Mouse (Mus musculus) lung, embryonic 15.5 days (tissue): ENCODE measurements around the gene Phactr2. TPM values are rescaled to one million over a fixed set of nuclear protein-coding genes. Genes with fewer than 3 reads are reported as not detected.

Experiments used
- ATAC-seq: fragments of 200-750 bp; cut with Nextera tagmentation; 2 replicates; pipeline ENCODE4 v1.8.0; 2017; ENCODE audit warnings: moderate number of reproducible peaks, borderline replicate concordance; ENCODE audit not compliant: low FRiP score, low TSS enrichment; ENCODE audit errors: extremely low read depth
- H3K27ac ChIP-seq: fragments of 300-500 bp; sonication (generic); 2 replicates; pipeline ENCODE4 v1.5.1; 2015; ENCODE audit warnings: moderate library complexity, mild to moderate bottlenecking, inconsistent platforms
- H3K27me3 ChIP-seq: fragments of 300-500 bp; sonication (generic); 2 replicates; pipeline ENCODE4 v1.6.1; 2015; ENCODE audit warnings: inconsistent platforms
- H3K36me3 ChIP-seq: fragments of 300-500 bp; sonication (generic); 2 replicates; pipeline ENCODE4 v1.6.1; 2015; ENCODE audit warnings: inconsistent platforms
- H3K4me1 ChIP-seq: fragments of 300-500 bp; sonication (generic); 2 replicates; pipeline ENCODE4 v1.6.1; 2015; ENCODE audit warnings: inconsistent platforms
- H3K4me2 ChIP-seq: fragments of 300-500 bp; sonication (generic); 2 replicates; pipeline ENCODE4 v1.6.1; 2015; ENCODE audit warnings: inconsistent platforms, mild to moderate bottlenecking, moderate library complexity
- H3K4me3 ChIP-seq: fragments of 300-500 bp; sonication (generic); 2 replicates; pipeline ENCODE4 v1.5.1; 2015; ENCODE audit warnings: mild to moderate bottlenecking, inconsistent platforms
- H3K9ac ChIP-seq: fragments of 300-500 bp; sonication (generic); 2 replicates; pipeline ENCODE4 v1.6.1; 2015; ENCODE audit warnings: inconsistent platforms
- H3K9me3 ChIP-seq: fragments of 300-500 bp; sonication (generic); 2 replicates; pipeline ENCODE4 v1.6.1; 2016; ENCODE audit warnings: inconsistent platforms
- WGBS: fragments of 180-500 bp; shearing (Covaris S2); methylation state at CpG from one replicate; pipeline ENCODE4 v1.1.7; 2015; 5-methylcytosine and 5-hydroxymethylcytosine counted together
- polyA plus RNA-seq: library from polyadenylated mRNA; unstranded; fragments of >200 nt; fragmentation: Nextera tagmentation; extraction: Ambion mirVana; gene quantifications from 2 replicates; pipeline ENCODE4 v1.2.1, GENCODE M21; 2015

The Phactr2 gene
- polyA plus RNA-seq, 1 experiment from 2014 or later: 33.7 TPM

GRCm38 (mm10) chr10:13446791-13447249 is 27.4 kb downstream of the Phactr2 start:
- no peak overlapping the region for H3K4me3 ChIP-seq
- H3K9me3 ChIP-seq: no peaks in the 10 kb centered on the region
- H3K9ac ChIP-seq: no peak overlapping the region
- H3K4me1 ChIP-seq: peaks cover 11% of the 10 kb centered on the region
- H3K4me2 ChIP-seq: no peak overlapping the region
- WGBS: 16% methylated on average over 3 of the region's 3 CpGs
- ATAC-seq: peak; percentile 75; the same call in 1 of the 2 replicates
- peak overlapping the region; percentile 53; the same call in 1 of the 2 replicates for H3K27ac ChIP-seq
- no peaks in the 10 kb centered on the region for H3K27me3 ChIP-seq
- no peaks in the 10 kb centered on the region for H3K36me3 ChIP-seq

- no peak overlapping the region for H3K9ac ChIP-seq
- H3K9me3 ChIP-seq: no peaks in the 10 kb centered on the region
- 75% methylated on average over 5 of the region's 5 CpGs for WGBS
- H3K4me3 ChIP-seq: no peak overlapping the region
- no peak overlapping the region for H3K4me2 ChIP-seq
- H3K4me1 ChIP-seq: peaks cover 11% of the 10 kb centered on the region
- ATAC-seq: no peak
- H3K27me3 ChIP-seq: no peaks in the 10 kb centered on the region
- no peaks in the 10 kb centered on the region for H3K36me3 ChIP-seq
- no peak overlapping the region for H3K27ac ChIP-seq
These were observed 30.0 kb downstream of the Phactr2 start for GRCm38 (mm10) chr10:13444257-13444656.

DNA sequence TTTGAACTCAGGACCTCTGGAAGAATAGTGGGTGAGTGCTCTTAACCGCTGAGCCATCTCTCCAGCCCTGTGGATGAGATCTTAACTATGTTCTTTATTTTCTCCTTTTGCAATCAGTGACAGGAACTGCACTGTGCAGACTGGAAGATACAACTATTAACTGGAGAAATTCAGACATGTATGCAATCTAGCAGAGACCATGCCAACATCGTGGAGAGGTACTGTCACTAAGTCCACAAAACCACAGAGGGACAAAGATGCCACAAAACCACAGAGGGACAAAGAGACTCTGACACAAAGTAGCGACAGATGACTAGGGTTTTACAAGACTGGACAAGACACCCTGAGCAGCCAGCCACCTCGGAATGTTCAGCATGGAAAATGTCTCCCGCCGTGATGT is 30.6 kb downstream of the Phactr2 start:
- Histone ChIP-seq H3K9me3 (no peaks in the 10 kb centered on the region), H3K27ac (no peak overlapping the region), H3K4me2 (no peak overlapping the region), H3K4me1 (peaks cover 11% of the 10 kb centered on the region), H3K27me3 (no peaks in the 10 kb centered on the region), H3K9ac (no peak overlapping the region), H3K4me3 (no peak overlapping the region), H3K36me3 (no peaks in the 10 kb centered on the region)
- WGBS: 71% methylated on average over 6 of the region's 6 CpGs
- no peak for ATAC-seq

GRCm38 (mm10) chr10:13440292-13440691 is 33.9 kb downstream of the Phactr2 start:
- Histone ChIP-seq H3K4me3 (no peak overlapping the region), H3K36me3 (no peaks in the 10 kb centered on the region), H3K27ac (no peak overlapping the region), H3K9ac (no peak overlapping the region), H3K9me3 (no peaks in the 10 kb centered on the region), H3K27me3 (no peaks in the 10 kb centered on the region), H3K4me2 (no peak overlapping the region), H3K4me1 (no peaks in the 10 kb centered on the region)
- 79% methylated on average over 4 of the region's 4 CpGs for WGBS
- ATAC-seq: no peak

DNA sequence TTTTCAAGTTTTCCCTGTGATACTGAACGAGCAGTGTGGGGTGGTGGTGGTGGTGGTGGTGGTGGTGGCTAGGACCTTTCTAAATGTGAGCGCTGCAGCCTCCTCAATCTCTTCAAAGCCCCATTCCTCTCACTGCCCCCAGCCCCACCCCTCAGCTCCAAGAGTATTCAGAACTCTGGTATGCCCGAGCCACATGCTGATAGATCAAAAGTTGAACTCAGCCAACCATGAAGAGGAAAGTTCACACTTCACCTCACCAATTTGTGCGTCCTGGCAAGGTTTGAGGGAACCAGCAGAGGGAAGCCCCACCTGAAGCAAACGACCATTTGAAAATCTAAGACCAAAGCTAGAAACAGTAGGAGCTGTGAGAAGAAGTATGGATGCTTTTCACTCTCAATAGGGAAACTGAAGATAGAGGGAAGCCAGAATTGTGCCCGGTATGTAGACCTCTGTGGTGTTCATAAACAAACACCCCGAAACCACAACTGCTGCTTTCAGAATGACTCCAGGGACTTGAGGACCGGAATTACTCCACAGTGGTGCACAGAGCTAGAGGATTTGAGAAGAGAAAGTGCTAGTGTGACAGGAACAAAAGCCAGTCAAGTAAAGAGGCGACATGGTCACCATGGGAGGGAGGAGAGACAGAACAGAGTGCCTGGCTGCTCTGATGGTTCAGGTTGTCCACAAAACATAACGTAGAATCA is 35.9 kb downstream of the Phactr2 start:
- H3K36me3 ChIP-seq: no peaks in the 10 kb centered on the region
- no peaks in the 10 kb centered on the region for H3K4me1 ChIP-seq
- H3K9me3 ChIP-seq: no peaks in the 10 kb centered on the region
- no peaks in the 10 kb centered on the region for H3K27me3 ChIP-seq
- no peak overlapping the region for H3K4me2 ChIP-seq
- no peak for ATAC-seq
- no peak overlapping the region for H3K4me3 ChIP-seq
- H3K9ac ChIP-seq: no peak overlapping the region
- 64% methylated on average over 10 of the region's 10 CpGs for whole genome bisulfite sequencing
- H3K27ac ChIP-seq: no peak overlapping the region

DNA sequence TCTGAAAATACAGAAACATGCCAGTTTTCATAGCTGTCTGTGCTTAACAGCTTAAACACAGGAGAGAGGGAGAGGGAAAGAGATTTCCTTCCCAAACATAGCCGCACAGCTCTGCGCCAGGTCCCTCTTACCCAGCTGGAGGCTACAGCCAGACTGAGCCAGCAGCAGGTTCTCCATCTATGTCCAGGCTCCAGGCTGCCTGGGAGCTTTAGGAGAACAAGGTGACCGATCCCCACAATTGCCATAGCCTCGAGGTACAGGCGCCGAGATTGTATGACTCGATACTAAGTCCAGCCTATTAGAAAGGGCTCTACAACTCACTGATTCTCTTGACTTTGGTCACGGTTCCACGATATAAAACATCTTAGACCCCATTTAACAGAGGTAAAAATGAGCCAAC is 37.2 kb downstream of the Phactr2 start:
- no peak overlapping the region for H3K4me3 ChIP-seq
- 91% methylated on average over 9 of the region's 9 CpGs for WGBS
- no peak for ATAC-seq
- H3K4me1 ChIP-seq: 0 out of 2 replicates have a peak, but pooled peaks cover 4% of the 10 kb centered on the region
- H3K4me2 ChIP-seq: no peak overlapping the region
- H3K27ac ChIP-seq: no peak overlapping the region
- no peaks in the 10 kb centered on the region for H3K27me3 ChIP-seq
- H3K36me3 ChIP-seq: no peaks in the 10 kb centered on the region
- no peaks in the 10 kb centered on the region for H3K9me3 ChIP-seq
- no peak overlapping the region for H3K9ac ChIP-seq

DNA sequence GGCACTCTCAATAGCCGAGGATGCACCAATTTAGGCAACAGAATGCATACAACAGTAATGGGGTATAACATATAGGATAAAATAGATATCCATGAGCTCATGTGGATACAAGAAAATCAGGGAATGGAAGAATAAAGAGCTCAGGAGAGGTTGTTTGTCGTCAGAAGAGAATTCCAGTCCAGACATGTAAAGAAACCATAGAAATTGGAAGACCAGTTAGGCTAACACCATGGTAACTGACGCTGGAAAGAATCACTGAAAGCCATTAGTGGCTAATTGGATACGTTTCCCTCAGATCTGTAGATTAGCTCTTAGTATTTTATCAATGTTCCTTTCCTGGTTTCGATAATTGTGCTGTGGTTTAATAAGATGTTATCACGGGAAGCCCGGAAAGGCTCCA is 41.2 kb downstream of the Phactr2 start:
- H3K36me3 ChIP-seq: no peaks in the 10 kb centered on the region
- no peak overlapping the region for H3K27ac ChIP-seq
- H3K9me3 ChIP-seq: no peaks in the 10 kb centered on the region
- ATAC-seq: no peak
- H3K27me3 ChIP-seq: no peaks in the 10 kb centered on the region
- H3K4me2 ChIP-seq: no peak overlapping the region
- H3K4me3 ChIP-seq: no peak overlapping the region
- no peak overlapping the region for H3K9ac ChIP-seq
- 77% methylated on average over 7 of the region's 7 CpGs for WGBS
- H3K4me1 ChIP-seq: peaks cover 7% of the 10 kb centered on the region; the same call in 1 of the 2 replicates

- WGBS: 45% methylated on average over 8 of the region's 8 CpGs
- ATAC-seq: no peak
- no peak overlapping the region for H3K9ac ChIP-seq
These were observed 42.3 kb downstream of the Phactr2 start for GRCm38 (mm10) chr10:13431641-13432540.

GRCm38 (mm10) chr10:13429766-13430165 is 44.4 kb downstream of the Phactr2 start:
- Histone ChIP-seq H3K27me3 (no peaks in the 10 kb centered on the region), H3K36me3 (no peaks in the 10 kb centered on the region), H3K9ac (no peak overlapping the region), H3K27ac (no peak overlapping the region), H3K4me2 (no peak overlapping the region), H3K4me1 (peaks cover 7% of the 10 kb centered on the region; the same call in 1 of the 2 replicates), H3K4me3 (no peak overlapping the region), H3K9me3 (no peaks in the 10 kb centered on the region)
- ATAC-seq: peak; percentile 58; the same call in 1 of the 2 replicates
- 14% methylated on average over 5 of the region's 5 CpGs for WGBS

More at GRCm38 (mm10) chr10:13431641-13432540, 42.3 kb downstream of the Phactr2 start:
- H3K27me3 ChIP-seq: no peaks in the 10 kb centered on the region
- no peaks in the 10 kb centered on the region for H3K9me3 ChIP-seq
- no peak overlapping the region for H3K4me3 ChIP-seq
- no peaks in the 10 kb centered on the region for H3K36me3 ChIP-seq
- no peak overlapping the region for H3K4me2 ChIP-seq
- H3K27ac ChIP-seq: no peak overlapping the region; the same call in 1 of the 2 replicates
- H3K4me1 ChIP-seq: peaks cover 7% of the 10 kb centered on the region; the same call in 1 of the 2 replicates

DNA sequence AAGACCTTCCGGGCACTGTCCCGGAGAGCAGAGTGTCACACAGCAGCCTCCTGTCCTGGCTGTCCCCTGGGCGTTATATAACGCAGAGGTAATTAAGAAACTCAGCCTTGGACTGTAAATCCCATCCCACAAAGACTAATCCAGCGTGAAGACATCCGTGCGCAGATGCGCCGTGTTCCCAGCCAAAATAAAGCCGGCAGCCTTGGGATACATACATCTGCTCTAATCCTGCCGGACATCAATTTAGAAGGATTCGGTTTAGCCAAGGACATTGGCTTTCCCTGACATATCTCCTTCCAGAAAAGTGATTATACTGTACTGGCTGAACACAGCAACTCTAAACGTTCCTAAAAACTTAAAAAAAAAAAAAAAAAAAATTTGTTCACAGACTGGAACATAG is 45.0 kb downstream of the Phactr2 start:
- peak overlapping the region; percentile 27 for H3K4me2 ChIP-seq
- H3K9me3 ChIP-seq: no peaks in the 10 kb centered on the region
- H3K4me3 ChIP-seq: no peak overlapping the region
- H3K27me3 ChIP-seq: no peaks in the 10 kb centered on the region
- WGBS: 50% methylated on average over 13 of the region's 13 CpGs
- peaks cover 7% of the 10 kb centered on the region; the same call in 1 of the 2 replicates for H3K4me1 ChIP-seq
- 0 out of 2 replicates have a peak, but pooled peaks have one; percentile 32 for ATAC-seq
- no peaks in the 10 kb centered on the region for H3K36me3 ChIP-seq
- peak overlapping the region; percentile 9; the same call in 1 of the 2 replicates for H3K27ac ChIP-seq
- H3K9ac ChIP-seq: no peak overlapping the region

DNA sequence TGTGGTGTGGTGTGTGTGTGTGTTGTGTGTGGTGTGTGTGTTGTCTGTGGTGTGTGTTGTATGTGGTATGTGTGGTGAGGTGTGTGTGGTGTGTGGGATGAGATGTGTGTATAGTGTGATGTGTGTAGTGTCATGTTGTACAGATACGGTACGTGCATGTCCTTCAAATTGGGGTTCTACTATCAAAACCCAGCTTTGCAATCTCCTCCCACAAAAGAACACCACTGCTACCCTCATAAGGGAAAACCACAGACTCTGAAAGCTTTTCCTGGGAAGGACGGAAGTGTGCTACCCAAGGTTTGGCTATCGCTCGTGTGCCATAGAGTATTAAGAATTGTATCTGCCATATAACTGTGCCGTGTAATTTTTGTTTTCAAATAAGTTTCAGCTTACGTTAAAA is 45.7 kb downstream of the Phactr2 start:
- ATAC-seq: no peak
- Histone ChIP-seq H3K27me3 (no peaks in the 10 kb centered on the region), H3K4me2 (no peak overlapping the region), H3K9ac (no peak overlapping the region), H3K4me1 (peaks cover 7% of the 10 kb centered on the region; the same call in 1 of the 2 replicates), H3K4me3 (no peak overlapping the region), H3K9me3 (no peaks in the 10 kb centered on the region), H3K36me3 (no peaks in the 10 kb centered on the region), H3K27ac (peak overlapping the region; percentile 9; the same call in 1 of the 2 replicates)
- WGBS: 87% methylated on average over 7 of the region's 7 CpGs
